Comparison of ENCODE assay signal across 19 mouse cellular contexts in the genomic region with DNA sequence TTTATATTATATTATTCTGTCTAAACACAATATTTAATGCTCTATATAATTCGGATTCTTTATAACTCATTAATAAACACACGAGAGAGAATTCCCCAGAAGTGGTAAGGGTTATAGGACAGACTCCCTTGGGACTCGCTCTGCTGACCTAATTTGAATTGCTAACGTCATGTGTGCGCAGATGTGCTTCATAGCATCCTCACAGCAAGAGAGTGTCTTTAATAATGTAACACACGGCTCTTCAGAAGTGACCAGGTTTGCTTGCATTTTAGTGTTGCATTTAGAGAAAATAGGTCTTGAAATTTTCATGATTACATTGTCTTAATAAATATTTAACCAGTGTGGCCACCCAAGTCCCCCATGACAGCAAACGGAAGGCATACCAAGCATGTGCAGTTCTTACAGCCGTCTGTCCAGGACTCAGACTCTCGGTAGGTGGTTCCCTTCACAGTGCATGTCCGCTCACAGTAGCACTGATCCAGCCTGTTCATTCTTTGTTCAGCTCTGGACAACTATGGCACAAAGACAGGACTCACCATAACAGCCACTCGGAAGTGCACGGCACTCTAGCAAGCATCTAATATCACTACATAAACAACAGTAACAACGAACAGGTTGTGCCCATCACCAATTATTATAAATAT.
DNase-seq lines count a peak whose midpoint lies in the region; ATAC-seq and TF ChIP-seq lines count a peak whose summit lies in the region.
"Had no signal": no experiment of that assay in that cellular context is flagged by ENCODE, and none has a peak within 500 bp of the region (broad histone marks: within the 10 kb centered on the region; RNA-seq: fewer than 3 reads in every experiment).

No protein-coding gene starts in this region.

- DNase-seq in embryo, embryonic 11 days: peak; percentile 52
- no peak for DNase-seq in embryo, embryonic 10 days (ENCODE audit: low spot score)
- no peak for DNase-seq in left cerebral cortex, adult 2 months (ENCODE audit: extremely low spot score in 1 of 2, low spot score in 2 of 2)
- no peak for DNase-seq in left cerebral cortex, postnatal 4 days
- DNase-seq in stomach, postnatal 0 days (ENCODE audit: low spot score): no peak
- no peak for DNase-seq in left cerebral cortex, postnatal 25 days (ENCODE audit: low spot score in 2 of 2)
- DNase-seq: adrenal gland, adult 2 months; cerebellum, postnatal 10 days; heart, adult 11 months; kidney, adult 11 months; layer of hippocampus, adult 9-11 months; liver; lung, adult 18-20 months; right cerebral cortex, adult 18-20 months had no signal

- 0 out of 2 replicates have a peak, but pooled peaks cover 3% of the 10 kb centered on the region for H3K36me3 ChIP-seq in midbrain, embryonic 13.5 days
- no peaks in the 10 kb centered on the region for H3K36me3 ChIP-seq in neural tube, embryonic 15.5 days
- no peaks in the 10 kb centered on the region for H3K36me3 ChIP-seq in stomach, postnatal 0 days (ENCODE audit: control insufficient read depth, insufficient read depth, low read length)
- H3K36me3 ChIP-seq: embryonic facial prominence, embryonic 12.5 days; heart, embryonic 15.5 days had no signal

- no peaks in the 10 kb centered on the region for H3K9me3 ChIP-seq in midbrain, embryonic 13.5 days
- no peaks in the 10 kb centered on the region for H3K9me3 ChIP-seq in neural tube, embryonic 15.5 days (replicated peaks)
- no peaks in the 10 kb centered on the region for H3K9me3 ChIP-seq in stomach, postnatal 0 days (ENCODE audit: control insufficient read depth, low read length)
- H3K9me3 ChIP-seq: embryonic facial prominence, embryonic 12.5 days; heart, embryonic 15.5 days had no signal

- 31% methylated on average over 13 of the region's 13 CpGs for WGBS in midbrain, embryonic 13.5 days
- 28% methylated on average over 13 of the region's 13 CpGs for WGBS in neural tube, embryonic 15.5 days
- WGBS in stomach, postnatal 0 days: 59% methylated on average over 13 of the region's 13 CpGs

- H3K27me3 ChIP-seq in midbrain, embryonic 13.5 days: no peaks in the 10 kb centered on the region
- H3K27me3 ChIP-seq in neural tube, embryonic 15.5 days (replicated peaks): no peaks in the 10 kb centered on the region
- H3K27me3 ChIP-seq in stomach, postnatal 0 days (ENCODE audit: control insufficient read depth, insufficient read depth, low read length): no peaks in the 10 kb centered on the region
- H3K27me3 ChIP-seq: embryonic facial prominence, embryonic 12.5 days; heart, embryonic 15.5 days had no signal

- H3K27ac ChIP-seq in left cerebral cortex, adult 2 months: peak overlapping the region; percentile 24; the same call in 1 of the 2 replicates
- H3K27ac ChIP-seq in midbrain, embryonic 13.5 days: peak overlapping the region; percentile 84
- 0 out of 2 replicates have a peak overlapping the region, but pooled peaks have one; percentile 33 for H3K27ac ChIP-seq in neural tube, embryonic 15.5 days (replicated peaks)
- H3K27ac ChIP-seq in stomach, postnatal 0 days (replicated peaks): no peak overlapping the region
- H3K27ac ChIP-seq: embryonic facial prominence, embryonic 12.5 days; heart, embryonic 15.5 days; kidney, postnatal 0 days had no signal

- no peak overlapping the region for H3K9ac ChIP-seq in midbrain, embryonic 13.5 days (replicated peaks)
- no peak overlapping the region for H3K9ac ChIP-seq in neural tube, embryonic 15.5 days (replicated peaks)
- H3K9ac ChIP-seq in stomach, postnatal 0 days (ENCODE audit: low read length): no peak overlapping the region
- H3K9ac ChIP-seq: embryonic facial prominence, embryonic 12.5 days; heart, embryonic 15.5 days had no signal

- peak; percentile 90 for ATAC-seq in midbrain, embryonic 13.5 days
- ATAC-seq in neural tube, embryonic 15.5 days (ENCODE audit: low FRiP score): no peak
- ATAC-seq in stomach, postnatal 0 days (ENCODE audit: low FRiP score, low TSS enrichment): no peak

- H3K4me3 ChIP-seq in left cerebral cortex, adult 2 months: no peak overlapping the region
- no peak overlapping the region for H3K4me3 ChIP-seq in midbrain, embryonic 13.5 days (replicated peaks)
- no peak overlapping the region for H3K4me3 ChIP-seq in neural tube, embryonic 15.5 days (replicated peaks)
- no peak overlapping the region for H3K4me3 ChIP-seq in stomach, postnatal 0 days (ENCODE audit: low read depth, low read length)
- H3K4me3 ChIP-seq: embryonic facial prominence, embryonic 12.5 days; heart, embryonic 15.5 days had no signal

- peaks cover 36% of the 10 kb centered on the region for H3K4me1 ChIP-seq in midbrain, embryonic 13.5 days (replicated peaks)
- peaks cover 17% of the 10 kb centered on the region; the same call in 1 of the 2 replicates for H3K4me1 ChIP-seq in neural tube, embryonic 15.5 days
- no peaks in the 10 kb centered on the region for H3K4me1 ChIP-seq in stomach, postnatal 0 days (replicated peaks; ENCODE audit: control insufficient read depth, insufficient read depth)
- H3K4me1 ChIP-seq: embryonic facial prominence, embryonic 12.5 days; heart, embryonic 15.5 days had no signal

- no peak for TF ChIP-seq CTCF in left cerebral cortex, adult 2 months (IDR thresholded peaks at IDR 0.05)
- TF ChIP-seq CTCF in stomach, postnatal 0 days (IDR thresholded peaks at IDR 0.05; ENCODE audit: low read depth): no peak

- no peak for TF ChIP-seq EP300 in stomach, postnatal 0 days (optimal IDR thresholded peaks at IDR 0.05)

- intact Hi-C loops in left cerebral cortex, adult 2 months (cut with DNase I): loop anchor here (5.0 kb wide), 1 partner anchor 56 kb away; no protein-coding TSS in a partner anchor
- intact Hi-C loops in left cerebral cortex, postnatal 4 days (cut with DNase I): no loop called here
- intact Hi-C loops in left cerebral cortex, postnatal 25 days (cut with DNase I): no loop called here

- H3K4me2 ChIP-seq in midbrain, embryonic 13.5 days (replicated peaks): no peak overlapping the region
- no peak overlapping the region for H3K4me2 ChIP-seq in neural tube, embryonic 15.5 days
- no peak overlapping the region for H3K4me2 ChIP-seq in stomach, postnatal 0 days (replicated peaks; ENCODE audit: low read depth)
- H3K4me2 ChIP-seq: embryonic facial prominence, embryonic 12.5 days; heart, embryonic 15.5 days had no signal
